Mouse (Mus musculus): Measurements from ENCODE around the gene Shkbp1.

The Shkbp1 gene

GRCm38 (mm10) chr7:27355745-27356240 is at the start of gene Shkbp1:
Shkbp1 (minus strand) TSS chr7:27356019.
- peak; percentile 85 for DNase-seq

GRCm38 (mm10) chr7:27404203-27404942 is 48.6 kb upstream of the Shkbp1 start:
- no peak for DNase-seq

- DNase-seq = peak; percentile 84
These were observed 46.9 kb upstream of the Shkbp1 start for GRCm38 (mm10) chr7:27402675-27403074.

- no peak for DNase-seq
These were observed 44.7 kb upstream of the Shkbp1 start for GRCm38 (mm10) chr7:27400545-27400944.

GRCm38 (mm10) chr7:27397048-27397949 is 41.5 kb upstream of the Shkbp1 start:
- DNase-seq = peak; percentile 76

- peak; percentile 82 for DNase-seq
These were observed 40.6 kb upstream of the Shkbp1 start for GRCm38 (mm10) chr7:27396184-27397047.

GRCm38 (mm10) chr7:27395521-27396183 is 39.8 kb upstream of the Shkbp1 start:
- DNase-seq = peak; percentile 63

- DNase-seq = peak; percentile 63
These were observed 35.6 kb upstream of the Shkbp1 start for GRCm38 (mm10) chr7:27391416-27391815.

GRCm38 (mm10) chr7:27389213-27389612 is 33.4 kb upstream of the Shkbp1 start:
- DNase-seq = no peak

- DNase-seq = peak; percentile 50
These were observed 28.9 kb upstream of the Shkbp1 start for GRCm38 (mm10) chr7:27384731-27385130.

- peak; percentile 84 for DNase-seq
These were observed 28.3 kb upstream of the Shkbp1 start for GRCm38 (mm10) chr7:27384134-27384533.

- DNase-seq = no peak
These were observed 27.4 kb upstream of the Shkbp1 start for GRCm38 (mm10) chr7:27383233-27383632.

GRCm38 (mm10) chr7:27381560-27381959 is 25.7 kb upstream of the Shkbp1 start:
- DNase-seq = no peak

- no peak for DNase-seq
These were observed 25.2 kb upstream of the Shkbp1 start for GRCm38 (mm10) chr7:27381009-27381408.

GRCm38 (mm10) chr7:27379836-27380235 is 24.0 kb upstream of the Shkbp1 start:
- DNase-seq = no peak

GRCm38 (mm10) chr7:27378431-27378830 is 22.6 kb upstream of the Shkbp1 start:
- peak; percentile 64 for DNase-seq

- no peak for DNase-seq
These were observed 19.5 kb upstream of the Shkbp1 start for GRCm38 (mm10) chr7:27375274-27375673.

- DNase-seq = peak; percentile 10
These were observed 16.1 kb upstream of the Shkbp1 start for GRCm38 (mm10) chr7:27371715-27372462.

GRCm38 (mm10) chr7:27369111-27369510 is 13.3 kb upstream of the Shkbp1 start:
- peak; percentile 22 for DNase-seq

GRCm38 (mm10) chr7:27367976-27368375 is 12.2 kb upstream of the Shkbp1 start:
- DNase-seq = no peak
